Mouse (Mus musculus) hindbrain, postnatal 0 days (tissue): ENCODE measurements around the gene Rasgrf2. TPM values are rescaled to one million over a fixed set of nuclear protein-coding genes. Genes with fewer than 3 reads are reported as not detected.
A peak's percentile ranks its signal among the peaks of the same experiment; 100 is the strongest.

Source experiments
- ATAC-seq: fragments of 200-750 bp; cut with Nextera tagmentation; 2 replicates; pipeline ENCODE4 v1.8.0; 2017; ENCODE audit warnings: mild to moderate bottlenecking, moderate TSS enrichment, moderate library complexity
- DNase-seq: peaks from one replicate; pipeline ENCODE4 v3.0.0-alpha.2; 2015; ENCODE audit warnings: low spot score
- H3K27ac ChIP-seq: fragments of 300-500 bp; sonication (generic); 2 replicates; pipeline ENCODE4 v1.5.1; 2014; ENCODE audit warnings: mild to moderate bottlenecking
- H3K27me3 ChIP-seq: fragments of 300-500 bp; sonication (generic); 2 replicates; pipeline ENCODE4 v1.6.1; 2014; ENCODE audit warnings: low read length, mixed read lengths; ENCODE audit not compliant: insufficient read depth
- H3K36me3 ChIP-seq: fragments of 300-500 bp; sonication (generic); 2 replicates; pipeline ENCODE4 v1.6.1; 2014; ENCODE audit warnings: low read length, mixed read lengths; ENCODE audit not compliant: insufficient read depth
- H3K4me1 ChIP-seq: fragments of 300-500 bp; sonication (generic); 2 replicates; pipeline ENCODE4 v1.6.1; 2014; ENCODE audit warnings: antibody characterized with exemption, low read length, mixed read lengths; ENCODE audit not compliant: insufficient read depth
- H3K4me2 ChIP-seq: fragments of 300-500 bp; sonication (generic); 2 replicates; pipeline ENCODE4 v1.6.1; 2014; ENCODE audit warnings: low read depth, mild to moderate bottlenecking, low read length, moderate library complexity, mixed read lengths
- H3K4me3 ChIP-seq: fragments of 300-500 bp; sonication (generic); 2 replicates; pipeline ENCODE4 v1.5.1; 2014; ENCODE audit warnings: low read length
- H3K9ac ChIP-seq: fragments of 300-500 bp; sonication (generic); replicated peaks from 2 replicates; pipeline ENCODE4 v1.6.1; 2014; ENCODE audit warnings: mild to moderate bottlenecking, low read length, moderate library complexity, mixed read lengths
- H3K9me3 ChIP-seq: fragments of 300-500 bp; sonication (generic); 2 replicates; pipeline ENCODE4 v1.6.1; 2016; ENCODE audit warnings: low read length, mixed read lengths
- CTCF ChIP-seq: IDR thresholded peaks from 2 replicates; pipeline ENCODE4 v1.5.1; 2016; ENCODE audit warnings: antibody characterized with exemption, control low read depth, low read depth
- WGBS: fragments of 180-500 bp; shearing (Covaris S2); extraction: QIAGEN DNeasy Blood & Tissue Kit; methylation state at CpG from one replicate; pipeline ENCODE4 v1.1.7; 2014; 5-methylcytosine and 5-hydroxymethylcytosine counted together
- polyA plus RNA-seq: library from polyadenylated mRNA; unstranded; fragments of >200 nt; fragmentation: Nextera tagmentation; extraction: Ambion mirVana; gene quantifications from 2 replicates; pipeline ENCODE4 v1.2.1, GENCODE M21; 2015
- total RNA-seq: library from RNA; depleted of rRNA; stranded (reverse); fragments of >200 nt; gene quantifications from 2 replicates; pipeline ENCODE4 v1.2.3, GENCODE M21; 2014

Rasgrf2 gene
- total and polyA plus RNA-seq, 2 experiments from 2014 or later: 12.9 to 61.2 TPM

DNA sequence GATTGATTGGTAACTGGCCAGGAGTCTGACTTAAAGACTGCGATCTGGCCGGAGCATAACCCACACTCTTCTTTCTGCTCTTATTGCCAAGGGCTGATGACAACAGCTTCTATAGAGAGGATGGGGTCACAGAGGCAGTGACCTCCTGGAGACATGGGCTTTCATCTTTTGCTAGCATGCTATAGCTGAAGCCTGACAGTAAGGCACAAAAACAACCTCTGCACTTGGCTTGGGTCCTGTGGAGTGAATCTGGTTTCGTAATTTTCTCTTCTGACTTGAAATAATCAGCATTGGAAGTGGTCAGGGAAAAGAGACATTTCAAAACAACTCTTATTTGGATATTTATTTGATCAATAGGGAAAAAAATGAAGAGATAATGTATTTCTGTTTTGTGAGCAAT, 160.2 kb downstream of the Rasgrf2 start:
- Histone ChIP-seq H3K4me1 (no peaks in the 10 kb centered on the region), H3K9me3 (no peaks in the 10 kb centered on the region), H3K4me3 (no peak overlapping the region), H3K36me3 (no peaks in the 10 kb centered on the region), H3K4me2 (no peak overlapping the region), H3K27me3 (no peaks in the 10 kb centered on the region), H3K27ac (no peak overlapping the region), H3K9ac (no peak overlapping the region)
- no peak for TF ChIP-seq CTCF
- no peak for DNase-seq
- 69% methylated on average over 3 of the region's 3 CpGs for WGBS
- ATAC-seq: no peak

DNA sequence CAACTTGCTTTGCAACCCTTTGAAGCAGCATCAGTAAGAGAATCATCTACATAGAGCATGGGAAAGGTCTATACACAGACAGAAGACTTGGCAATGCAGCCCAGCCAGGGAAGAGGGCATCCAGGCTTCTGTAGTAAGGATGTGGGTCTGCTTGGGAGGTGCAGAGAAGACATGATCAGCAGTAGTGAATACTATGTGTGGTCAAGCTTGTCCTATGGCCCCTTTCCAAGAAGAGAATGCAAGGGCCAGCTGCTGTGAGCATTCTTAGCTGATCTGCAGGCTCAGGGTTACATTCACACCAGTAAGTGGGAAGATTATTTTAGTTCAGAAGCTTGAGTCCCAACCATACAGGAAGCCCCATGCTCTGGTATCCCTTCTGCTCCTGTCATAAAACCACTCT, 175.0 kb downstream of the Rasgrf2 start:
- Histone ChIP-seq H3K4me2 (no peak overlapping the region), H3K27ac (no peak overlapping the region), H3K27me3 (no peaks in the 10 kb centered on the region), H3K9ac (no peak overlapping the region), H3K36me3 (no peaks in the 10 kb centered on the region), H3K9me3 (no peaks in the 10 kb centered on the region), H3K4me1 (no peaks in the 10 kb centered on the region), H3K4me3 (no peak overlapping the region)
- DNase-seq (no peak), ATAC-seq (no peak)
- TF ChIP-seq CTCF: no peak

- DNase-seq (no peak), ATAC-seq (no peak)
- no peak for TF ChIP-seq CTCF
- Histone ChIP-seq H3K4me3 (no peak overlapping the region), H3K4me1 (no peaks in the 10 kb centered on the region), H3K36me3 (no peaks in the 10 kb centered on the region), H3K4me2 (no peak overlapping the region), H3K9me3 (no peaks in the 10 kb centered on the region), H3K9ac (no peak overlapping the region), H3K27ac (no peak overlapping the region), H3K27me3 (no peaks in the 10 kb centered on the region)
- WGBS: 81% methylated on average over 2 of the region's 2 CpGs
Measured at GRCm38 (mm10) chr13:91955646-91956045, 175.8 kb downstream of the Rasgrf2 start.

GRCm38 (mm10) chr13:91955175-91955574, 176.3 kb downstream of the Rasgrf2 start:
- no peaks in the 10 kb centered on the region for H3K4me1 ChIP-seq
- no peaks in the 10 kb centered on the region for H3K27me3 ChIP-seq
- ATAC-seq (no peak), DNase-seq (no peak)
- H3K36me3 ChIP-seq: no peaks in the 10 kb centered on the region
- TF ChIP-seq CTCF: no peak
- no peak overlapping the region for H3K4me3 ChIP-seq
- no peak overlapping the region for H3K4me2 ChIP-seq
- no peaks in the 10 kb centered on the region for H3K9me3 ChIP-seq
- no peak overlapping the region for H3K9ac ChIP-seq
- WGBS: 64% methylated on average over 1 of the region's 1 CpGs
- no peak overlapping the region for H3K27ac ChIP-seq

DNA sequence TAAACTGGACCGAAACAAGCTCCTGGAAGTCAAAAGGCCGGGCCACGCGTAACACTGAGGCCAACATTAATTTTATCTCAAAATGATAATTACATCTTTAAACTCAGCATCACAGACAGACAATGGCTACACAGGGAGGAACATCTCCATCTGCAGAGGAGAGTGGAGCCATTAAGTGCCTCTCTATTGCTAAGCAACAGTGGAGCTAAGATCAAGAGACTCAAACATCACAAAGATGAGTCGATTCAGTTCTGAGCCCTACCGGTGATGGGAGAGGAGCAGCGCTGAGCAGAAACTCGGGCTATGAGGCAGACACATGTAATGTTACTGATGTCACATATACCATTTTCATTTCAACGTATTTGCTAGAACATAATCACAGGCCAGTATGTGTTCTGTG, 191.3 kb downstream of the Rasgrf2 start:
- Histone ChIP-seq H3K36me3 (no peaks in the 10 kb centered on the region), H3K9ac (no peak overlapping the region), H3K9me3 (no peaks in the 10 kb centered on the region), H3K4me1 (no peaks in the 10 kb centered on the region), H3K4me2 (no peak overlapping the region), H3K4me3 (no peak overlapping the region), H3K27ac (no peak overlapping the region), H3K27me3 (no peaks in the 10 kb centered on the region)
- WGBS: 76% methylated on average over 9 of the region's 9 CpGs
- no peak for TF ChIP-seq CTCF
- ATAC-seq (peak; percentile 57; the same call in 1 of the 2 replicates), DNase-seq (peak; percentile 11)

DNA sequence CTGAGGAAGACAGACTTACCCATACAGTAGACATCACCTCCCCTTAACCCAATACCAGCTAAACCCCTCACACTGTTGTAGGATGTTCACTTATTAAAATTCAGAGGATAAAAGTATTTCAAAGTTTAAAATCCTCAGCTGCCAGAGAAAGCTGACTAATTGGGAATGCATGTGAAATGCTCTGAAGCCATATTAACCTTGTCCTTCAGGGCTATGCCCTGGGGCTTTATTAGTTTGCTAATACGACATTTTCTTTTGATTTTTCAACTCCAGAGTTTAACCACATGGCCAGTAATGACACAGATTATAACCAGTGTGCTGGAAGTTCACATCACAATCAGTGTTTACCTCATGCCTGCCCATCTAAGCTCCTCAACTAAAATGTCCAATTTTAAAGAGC, 192.6 kb downstream of the Rasgrf2 start:
- no peak for ATAC-seq
- 65% methylated on average over 1 of the region's 1 CpGs for WGBS
- no peaks in the 10 kb centered on the region for H3K9me3 ChIP-seq
- no peak overlapping the region for H3K9ac ChIP-seq
- DNase-seq: no peak
- no peak overlapping the region for H3K4me2 ChIP-seq
- no peak overlapping the region for H3K27ac ChIP-seq
- no peaks in the 10 kb centered on the region for H3K27me3 ChIP-seq
- no peaks in the 10 kb centered on the region for H3K36me3 ChIP-seq
- H3K4me1 ChIP-seq: no peaks in the 10 kb centered on the region
- TF ChIP-seq CTCF: no peak
- no peak overlapping the region for H3K4me3 ChIP-seq

DNA sequence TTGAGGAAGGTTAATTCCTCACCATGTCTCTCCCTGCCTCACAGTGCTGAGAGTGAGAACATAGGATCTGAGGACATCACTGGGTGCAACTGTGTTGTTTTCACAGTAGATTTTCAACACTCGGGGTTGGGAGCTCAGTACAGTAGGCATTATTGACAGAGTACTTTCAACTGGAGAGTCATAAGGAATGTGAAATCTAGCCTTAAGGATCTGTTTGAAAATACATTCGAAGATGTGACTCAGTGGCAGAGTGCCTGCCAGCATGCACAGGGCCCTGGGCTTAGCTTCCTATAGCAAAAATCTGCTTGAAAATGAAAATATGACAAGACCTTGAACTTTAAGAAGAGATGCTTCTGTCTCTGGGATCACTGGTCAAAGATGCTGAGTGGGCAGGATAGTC, 194.2 kb downstream of the Rasgrf2 start:
- H3K4me1 ChIP-seq: no peaks in the 10 kb centered on the region
- TF ChIP-seq CTCF: no peak
- WGBS: 82% methylated on average over 2 of the region's 2 CpGs

More for the DNA sequence above, 194.2 kb downstream of the Rasgrf2 start:
- no peak overlapping the region for H3K4me2 ChIP-seq
- no peak overlapping the region for H3K27ac ChIP-seq
- H3K4me3 ChIP-seq: no peak overlapping the region
- ATAC-seq: no peak
- H3K36me3 ChIP-seq: no peaks in the 10 kb centered on the region
- no peaks in the 10 kb centered on the region for H3K9me3 ChIP-seq
- H3K9ac ChIP-seq: no peak overlapping the region
- DNase-seq: no peak
- H3K27me3 ChIP-seq: no peaks in the 10 kb centered on the region
